Mouse (Mus musculus): ENCODE measurements around the gene Nrde2.

DNA sequence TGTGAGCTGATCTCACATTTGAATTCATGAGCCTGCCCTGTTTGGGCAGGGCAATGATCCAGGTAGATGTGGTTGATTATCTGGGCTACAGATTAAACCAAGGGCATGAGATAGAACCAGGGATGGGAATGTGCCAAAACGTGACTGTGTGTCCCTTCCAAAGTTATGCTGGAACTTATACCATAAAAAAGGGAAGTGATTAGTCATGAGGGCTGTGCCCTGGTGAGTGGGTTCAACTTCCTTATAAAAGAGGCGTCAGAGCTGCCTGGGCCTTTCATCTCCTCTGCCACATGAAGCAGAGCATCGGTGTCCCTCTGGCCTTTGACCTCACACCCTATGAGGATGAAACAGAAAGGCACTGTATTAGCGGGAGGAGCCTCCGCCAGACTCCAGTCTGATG lies 24.5 kb upstream of the Nrde2 start:
- TF ChIP-seq POLR2A (IDR thresholded peaks at IDR 0.05; ENCODE audit: borderline replicate concordance, extremely low read depth, low read depth, low read length) (no peak), CTCF (IDR thresholded peaks at IDR 0.05; ENCODE audit: insufficient read depth, low read length) (no peak)

All from lung, adult 2 months (tissue).